Mouse (Mus musculus) frontal cortex, postnatal 10 days (tissue): ENCODE results near the gene Tas2r131.
"Not testable (repeated sequence)": the region's sequence is repeated elsewhere in the genome, so short reads cannot be mapped to it uniquely, and the experiment has no call there.

Experiments
- DNase-seq, 2 experiments: peaks; one replicate each; pipeline ENCODE4 v3.0.0; 2022; ENCODE audit warnings: low spot score in 2 of 2, mixed read lengths in 1 of 2

Tas2r131 gene

DNA sequence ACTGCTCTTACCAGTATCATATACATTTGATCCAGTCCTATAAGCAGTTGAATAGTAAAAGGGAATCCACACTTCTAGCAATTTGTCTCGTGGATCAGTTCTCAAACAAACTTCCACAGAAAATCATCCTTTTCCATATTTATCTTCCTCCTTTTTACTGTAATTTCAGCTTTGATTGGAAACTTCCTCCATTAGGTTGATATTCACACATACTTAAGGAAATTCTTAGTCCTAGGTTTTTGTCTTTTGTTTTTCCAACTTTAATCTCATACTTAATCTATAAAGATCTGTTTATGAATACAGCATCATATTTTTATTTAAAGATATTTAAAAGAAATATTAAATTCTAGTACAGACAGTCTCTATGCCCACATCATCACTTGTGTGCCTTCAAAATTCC is at the start of gene Tas2r131:
TSS of gene Tas2r131 (minus strand) at position 101 of the 400 bp plus-strand sequence.
- no peak for DNase-seq

- DNase-seq: no peak
Measured at GRCm38 (mm10) chr6:132980865-132981264, 23.1 kb upstream of the Tas2r131 start, which contains the start of gene Tas2r109. Gene Tas2r109, minus strand, starts transcription at chr6:132980965.

GRCm38 (mm10) chr6:132950802-132951201 is 6.9 kb downstream of the Tas2r131 start, which contains the start of gene Tas2r129:
Gene Tas2r129, plus strand, starts transcription at chr6:132951102.
- no peak for DNase-seq

GRCm38 (mm10) chr6:132941376-132941775 is 16.3 kb downstream of the Tas2r131 start:
- DNase-seq: not testable (repeated sequence)

DNA sequence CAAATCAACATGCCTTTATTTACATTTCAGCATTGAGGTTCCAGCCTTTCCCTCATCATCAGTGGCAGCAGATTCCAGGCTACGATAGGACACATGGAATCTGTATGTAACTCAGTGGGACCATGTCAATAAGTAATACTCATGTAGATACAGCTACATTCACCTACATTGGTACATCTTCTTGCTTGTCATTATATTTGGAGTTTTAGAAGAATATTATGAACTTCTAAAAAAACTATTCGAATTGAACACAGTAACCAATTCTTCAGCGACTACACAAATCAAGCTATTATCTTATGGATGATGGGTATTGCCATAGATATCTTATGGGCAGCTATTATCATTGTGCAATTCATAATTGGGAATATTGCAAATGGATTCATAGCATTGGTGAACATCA is 48.4 kb downstream of the Tas2r131 start, which contains the start of gene Tas2r125:
TSS of gene Tas2r125 (plus strand) at position 301 of the 400 bp plus-strand sequence.
- DNase-seq: no peak
